Mouse (Mus musculus): Measurements from ENCODE around the gene St6galnac5. TPM values are rescaled to one million over a fixed set of nuclear protein-coding genes. Genes with fewer than 3 reads are reported as not detected.

Gene St6galnac5
- under 1 TPM; 0.07 to 0.38 (median 0.15) TPM for total RNA-seq (2022)

GRCm38 (mm10) chr3:152981988-152982387 is at the start of gene St6galnac5:
TSS of gene St6galnac5 (minus strand) at chr3:152982246.
- DNase-seq (ENCODE audit: low spot score in 2 of 2), result no peak

- no peak for DNase-seq (ENCODE audit: low spot score in 2 of 2)
These were observed 48.7 kb upstream of the St6galnac5 start for GRCm38 (mm10) chr3:153030756-153031155.

GRCm38 (mm10) chr3:153024016-153024415 is 42.0 kb upstream of the St6galnac5 start:
- DNase-seq (ENCODE audit: low spot score in 2 of 2), result no peak

- DNase-seq (ENCODE audit: low spot score in 2 of 2), result no peak
These were observed 36.0 kb upstream of the St6galnac5 start for GRCm38 (mm10) chr3:153018051-153018450.

- no peak for DNase-seq (ENCODE audit: low spot score in 2 of 2)
These were observed 34.3 kb upstream of the St6galnac5 start for GRCm38 (mm10) chr3:153016355-153016754.

GRCm38 (mm10) chr3:153006893-153007292 is 24.8 kb upstream of the St6galnac5 start:
- no peak for DNase-seq (ENCODE audit: low spot score in 2 of 2)

GRCm38 (mm10) chr3:152998901-152999300 is 16.9 kb upstream of the St6galnac5 start:
- DNase-seq (ENCODE audit: low spot score in 2 of 2), result no peak

- DNase-seq (ENCODE audit: low spot score in 2 of 2), result no peak
These were observed 16.1 kb upstream of the St6galnac5 start for GRCm38 (mm10) chr3:152998106-152998505.

- no peak for DNase-seq (ENCODE audit: low spot score in 2 of 2)
These were observed 11.6 kb upstream of the St6galnac5 start for GRCm38 (mm10) chr3:152993608-152994007.

GRCm38 (mm10) chr3:152990787-152991186 is 8.7 kb upstream of the St6galnac5 start:
- DNase-seq (ENCODE audit: low spot score in 2 of 2), result no peak

GRCm38 (mm10) chr3:152980978-152981974 is 770 bp downstream of the St6galnac5 start:
- DNase-seq (ENCODE audit: low spot score in 2 of 2), result no peak

GRCm38 (mm10) chr3:152980431-152980830 is 1.6 kb downstream of the St6galnac5 start:
- peak in 1 of 2 experiments; percentile 5 for DNase-seq (ENCODE audit: low spot score in 2 of 2)

- no peak for DNase-seq (ENCODE audit: low spot score in 2 of 2)
These were observed 2.5 kb downstream of the St6galnac5 start for GRCm38 (mm10) chr3:152979481-152980092.

- DNase-seq (ENCODE audit: low spot score in 2 of 2), result no peak
These were observed 10.7 kb downstream of the St6galnac5 start for GRCm38 (mm10) chr3:152971373-152971772.

- DNase-seq (ENCODE audit: low spot score in 2 of 2), result no peak
These were observed 12.2 kb downstream of the St6galnac5 start for GRCm38 (mm10) chr3:152969774-152970347.

- no peak for DNase-seq (ENCODE audit: low spot score in 2 of 2)
These were observed 20.1 kb downstream of the St6galnac5 start for GRCm38 (mm10) chr3:152961855-152962376.

- DNase-seq (ENCODE audit: low spot score in 2 of 2), result peak; percentile 17 to 18
These were observed 23.5 kb downstream of the St6galnac5 start for GRCm38 (mm10) chr3:152958358-152959150.

- no peak for DNase-seq (ENCODE audit: low spot score in 2 of 2)
These were observed 25.3 kb downstream of the St6galnac5 start for GRCm38 (mm10) chr3:152956771-152957170.

- DNase-seq (ENCODE audit: low spot score in 2 of 2), result no peak
These were observed 26.0 kb downstream of the St6galnac5 start for GRCm38 (mm10) chr3:152956038-152956437.

GRCm38 (mm10) chr3:152951634-152952545 is 30.2 kb downstream of the St6galnac5 start:
- DNase-seq (ENCODE audit: low spot score in 2 of 2), result no peak
